Mouse (Mus musculus): ENCODE data around the gene Arl4d.

GRCm38 (mm10) chr11:101673010-101673642, 7.8 kb downstream of the Arl4d start:
- TF ChIP-seq CTCF (conservative IDR thresholded peaks at IDR 0.05; ENCODE audit: insufficient read depth, insufficient read length, low read depth, low read length) (no peak), POLR2A (IDR thresholded peaks at IDR 0.05; ENCODE audit: low read depth, low read length) (no peak)
